9 mouse cellular contexts compared by ENCODE assay signal in the genomic region with DNA sequence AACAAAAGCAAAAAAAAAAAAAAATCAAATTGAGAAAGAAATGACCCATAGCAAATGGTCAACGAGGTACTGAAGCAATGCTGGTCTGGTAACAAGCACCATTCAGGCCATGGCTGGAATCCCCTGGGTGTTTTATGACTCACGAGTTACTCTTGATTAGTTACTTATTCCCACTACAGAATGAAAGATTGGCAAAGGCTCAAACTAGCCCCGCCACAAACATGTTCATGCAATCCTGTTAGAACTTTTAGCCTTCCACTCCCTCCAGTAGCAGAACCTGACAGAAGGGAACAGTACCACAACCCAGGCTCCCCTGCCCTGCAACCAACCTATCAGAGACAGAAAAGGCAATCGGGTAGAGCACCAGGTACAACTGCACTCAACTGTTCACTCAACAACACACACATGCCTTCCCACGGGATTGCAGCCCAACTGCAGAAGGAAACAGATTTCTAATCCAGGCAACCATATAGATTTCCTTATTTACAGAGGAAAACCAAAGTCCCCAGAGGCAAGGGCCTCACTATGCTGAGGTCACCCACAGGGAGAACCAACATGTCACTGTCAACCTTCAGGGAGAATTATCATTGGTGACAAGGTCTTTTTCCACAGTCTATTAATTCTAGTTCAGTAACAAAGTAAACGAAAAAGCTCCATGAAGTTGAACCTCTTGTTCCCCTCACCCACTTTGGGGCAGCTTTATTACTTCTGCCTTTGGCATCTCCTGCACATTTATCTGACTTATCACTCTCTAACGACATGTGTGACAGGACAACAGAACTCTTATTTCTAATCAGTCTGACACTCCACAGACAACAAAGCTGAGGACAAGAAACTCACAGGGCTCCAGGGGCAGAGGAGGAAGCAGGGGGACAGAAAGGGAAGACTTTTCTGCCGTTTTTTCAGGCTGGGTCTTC. TPM values are rescaled to one million over a fixed set of nuclear protein-coding genes. Genes with fewer than 3 reads are reported as not detected.
A peak's percentile ranks its signal among the peaks of the same experiment; 100 is the strongest.
DNase-seq lines count a peak whose midpoint lies in the region; ATAC-seq and TF ChIP-seq lines count a peak whose summit lies in the region.
"Had no signal": no experiment of that assay in that cellular context is flagged by ENCODE, and none has a peak within 500 bp of the region (broad histone marks: within the 10 kb centered on the region; RNA-seq: fewer than 3 reads in every experiment).

No protein-coding gene starts in this region.

- H3K9me3 ChIP-seq in heart, embryonic 11.5 days (replicated peaks; ENCODE audit: control insufficient read depth, low read length) = no peaks in the 10 kb centered on the region
- H3K9me3 ChIP-seq in kidney, embryonic 14.5 days (ENCODE audit: control insufficient read depth, low read length) = no peaks in the 10 kb centered on the region
- H3K9me3 ChIP-seq in neural tube, embryonic 15.5 days (replicated peaks) = no peaks in the 10 kb centered on the region
- H3K9me3 ChIP-seq in forebrain, embryonic 16.5 days (ENCODE audit: control insufficient read depth, low read length) = no peaks in the 10 kb centered on the region

- intact Hi-C loops in left cerebral cortex, postnatal 36 days (cut with DNase I) = no loop called here

- 45% methylated on average over 8 of the region's 8 CpGs for WGBS in heart, embryonic 11.5 days (ENCODE audit: insufficient replicate concordance)
- 23% methylated on average over 8 of the region's 8 CpGs for WGBS in kidney, embryonic 14.5 days
- 47% methylated on average over 8 of the region's 8 CpGs for WGBS in neural tube, embryonic 15.5 days
- WGBS in forebrain, embryonic 16.5 days = 69% methylated on average over 8 of the region's 8 CpGs

- TF ChIP-seq CTCF in bone marrow macrophage, adult 2 months (IDR thresholded peaks at IDR 0.05; ENCODE audit: low read depth, low read length) = no peak

- peaks cover 34% of the 10 kb centered on the region for H3K4me1 ChIP-seq in heart, embryonic 11.5 days (ENCODE audit: control insufficient read depth, insufficient read depth, low read length)
- peaks cover 88% of the 10 kb centered on the region for H3K4me1 ChIP-seq in bone marrow macrophage, adult 2 months (ENCODE audit: control insufficient read depth, insufficient read depth, low read length)
- peaks cover 24% of the 10 kb centered on the region for H3K4me1 ChIP-seq in kidney, embryonic 14.5 days (ENCODE audit: control insufficient read depth, insufficient read depth, low read length)
- H3K4me1 ChIP-seq in neural tube, embryonic 15.5 days = no peaks in the 10 kb centered on the region
- no peaks in the 10 kb centered on the region for H3K4me1 ChIP-seq in forebrain, embryonic 16.5 days (replicated peaks; ENCODE audit: control insufficient read depth, insufficient read depth, low read length)

- H3K27me3 ChIP-seq in heart, embryonic 11.5 days (ENCODE audit: control insufficient read depth, insufficient read depth, low read length) = no peaks in the 10 kb centered on the region
- H3K27me3 ChIP-seq in kidney, embryonic 14.5 days (ENCODE audit: control insufficient read depth, insufficient read depth, low read length) = no peaks in the 10 kb centered on the region
- H3K27me3 ChIP-seq in neural tube, embryonic 15.5 days (replicated peaks) = no peaks in the 10 kb centered on the region
- H3K27me3 ChIP-seq in forebrain, embryonic 16.5 days (replicated peaks; ENCODE audit: control insufficient read depth, insufficient read depth, low read length) = no peaks in the 10 kb centered on the region

- ATAC-seq in heart, embryonic 11.5 days (replicated peaks; ENCODE audit: insufficient number of reproducible peaks, low FRiP score, low TSS enrichment) = no peak
- ATAC-seq in kidney, embryonic 14.5 days (ENCODE audit: low FRiP score, low TSS enrichment) = no peak; the same call in 1 of the 2 replicates
- ATAC-seq in neural tube, embryonic 15.5 days (ENCODE audit: low FRiP score) = no peak
- ATAC-seq in forebrain, embryonic 16.5 days = no peak

- no peak overlapping the region for H3K27ac ChIP-seq in heart, embryonic 11.5 days (ENCODE audit: low read depth, low read length)
- peak overlapping the region; percentile 52 for H3K27ac ChIP-seq in bone marrow macrophage, adult 2 months (ENCODE audit: insufficient read depth, low read depth, low read length)
- H3K27ac ChIP-seq in kidney, embryonic 14.5 days (ENCODE audit: low read depth, low read length) = peak overlapping the region; percentile 45; the same call in 1 of the 2 replicates
- no peak overlapping the region for H3K27ac ChIP-seq in neural tube, embryonic 15.5 days (replicated peaks)
- H3K27ac ChIP-seq in forebrain, embryonic 16.5 days (ENCODE audit: low read length) = no peak overlapping the region

- no peak overlapping the region for H3K9ac ChIP-seq in heart, embryonic 11.5 days (ENCODE audit: low read depth, low read length)
- H3K9ac ChIP-seq in kidney, embryonic 14.5 days (ENCODE audit: low read depth, low read length) = no peak overlapping the region
- no peak overlapping the region for H3K9ac ChIP-seq in neural tube, embryonic 15.5 days (replicated peaks)
- no peak overlapping the region for H3K9ac ChIP-seq in forebrain, embryonic 16.5 days (replicated peaks; ENCODE audit: low read depth, low read length)

- no peaks in the 10 kb centered on the region for H3K36me3 ChIP-seq in heart, embryonic 11.5 days (ENCODE audit: control insufficient read depth, insufficient read depth, low read length)
- H3K36me3 ChIP-seq in kidney, embryonic 14.5 days (ENCODE audit: control insufficient read depth, insufficient read depth, low read length) = no peaks in the 10 kb centered on the region
- H3K36me3 ChIP-seq in neural tube, embryonic 15.5 days = no peaks in the 10 kb centered on the region
- H3K36me3 ChIP-seq in forebrain, embryonic 16.5 days (ENCODE audit: control insufficient read depth, insufficient read depth) = no peaks in the 10 kb centered on the region

- TF ChIP-seq POLR2A in bone marrow macrophage, adult 2 months (IDR thresholded peaks at IDR 0.05; ENCODE audit: borderline replicate concordance, low read depth, low read length) = no peak

- no peak overlapping the region for H3K4me2 ChIP-seq in heart, embryonic 11.5 days
- no peak overlapping the region for H3K4me2 ChIP-seq in kidney, embryonic 14.5 days (replicated peaks; ENCODE audit: low read depth, low read length)
- H3K4me2 ChIP-seq in neural tube, embryonic 15.5 days = no peak overlapping the region
- no peak overlapping the region for H3K4me2 ChIP-seq in forebrain, embryonic 16.5 days (ENCODE audit: low read length)

- H3K4me3 ChIP-seq in heart, embryonic 11.5 days (ENCODE audit: low read depth, low read length) = no peak overlapping the region
- no peak overlapping the region for H3K4me3 ChIP-seq in bone marrow macrophage, adult 2 months (ENCODE audit: insufficient read depth, low read length)
- no peak overlapping the region for H3K4me3 ChIP-seq in kidney, embryonic 14.5 days (ENCODE audit: low read length)
- H3K4me3 ChIP-seq in neural tube, embryonic 15.5 days (replicated peaks) = no peak overlapping the region
- no peak overlapping the region for H3K4me3 ChIP-seq in forebrain, embryonic 16.5 days (replicated peaks; ENCODE audit: low read length)

- peak; percentile 97 for DNase-seq in heart, adult 11 months
- peak; percentile 70 for DNase-seq in lung, postnatal 25 days (ENCODE audit: low spot score)
- DNase-seq in left cerebral cortex, postnatal 36 days (ENCODE audit: low spot score in 2 of 2) = no peak
- DNase-seq: layer of hippocampus, adult 9-11 months had no signal

RNA-seq across cellular contexts. Expression of a gene that starts 12.8 kb away (rescaled TPM):
- 2.2 and 2.9 TPM in 2 replicates for polyA plus RNA-seq in heart, embryonic 11.5 days (2014; fragmentation: Nextera tagmentation; extraction: Ambion mirVana)
- polyA plus RNA-seq in bone marrow macrophage, adult 2 months (2012; ENCODE audit: insufficient read depth, insufficient read length, missing spikeins) = 19.7 and 20.5 TPM in 2 replicates
- polyA plus RNA-seq in kidney, embryonic 14.5 days (2014; fragmentation: Nextera tagmentation; extraction: Ambion mirVana) = 4.6 and 9.1 TPM in 2 replicates
- 10 to 100 TPM; 14.1 to 15.9 TPM for total RNA-seq in left cerebral cortex, postnatal 36 days (2021)
- 2.3 and 5.5 TPM in 2 replicates for polyA plus RNA-seq in neural tube, embryonic 15.5 days (2015; fragmentation: Nextera tagmentation; extraction: Ambion mirVana)
- 1.1 and 3.1 TPM in 2 replicates for polyA plus RNA-seq in forebrain, embryonic 16.5 days (2015; fragmentation: Nextera tagmentation; extraction: Ambion mirVana)

Comparison
In these comparisons a context has a peak if more than half of its experiments do, and no peak if none do; other contexts are left out.
1. DNase-seq: peak in heart, adult 11 months (single experiment) and lung, postnatal 25 days (single experiment); none in left cerebral cortex, postnatal 36 days (0 of 2).
2. H3K27ac ChIP-seq: peak in bone marrow macrophage, adult 2 months (single experiment) and kidney, embryonic 14.5 days (single experiment); none in heart, embryonic 11.5 days (single experiment), neural tube, embryonic 15.5 days (single experiment) and forebrain, embryonic 16.5 days (single experiment).